Mouse (Mus musculus) lung, adult 2 months (tissue): Measurements from ENCODE around the gene Gna13.

Experiments
- CTCF ChIP-seq: fragments of 200-500 bp; IDR thresholded peaks from 2 replicates; pipeline ENCODE4 v1.5.1; 2011; ENCODE audit warnings: mild to moderate bottlenecking, low read length, control low read depth; ENCODE audit not compliant: insufficient read depth
- POLR2A ChIP-seq: fragments of 200-500 bp; IDR thresholded peaks from 2 replicates; pipeline ENCODE4 v1.6.1; 2011; ENCODE audit warnings: low read depth, mild to moderate bottlenecking, control low read depth, low read length, borderline replicate concordance; ENCODE audit errors: extremely low read depth

DNA sequence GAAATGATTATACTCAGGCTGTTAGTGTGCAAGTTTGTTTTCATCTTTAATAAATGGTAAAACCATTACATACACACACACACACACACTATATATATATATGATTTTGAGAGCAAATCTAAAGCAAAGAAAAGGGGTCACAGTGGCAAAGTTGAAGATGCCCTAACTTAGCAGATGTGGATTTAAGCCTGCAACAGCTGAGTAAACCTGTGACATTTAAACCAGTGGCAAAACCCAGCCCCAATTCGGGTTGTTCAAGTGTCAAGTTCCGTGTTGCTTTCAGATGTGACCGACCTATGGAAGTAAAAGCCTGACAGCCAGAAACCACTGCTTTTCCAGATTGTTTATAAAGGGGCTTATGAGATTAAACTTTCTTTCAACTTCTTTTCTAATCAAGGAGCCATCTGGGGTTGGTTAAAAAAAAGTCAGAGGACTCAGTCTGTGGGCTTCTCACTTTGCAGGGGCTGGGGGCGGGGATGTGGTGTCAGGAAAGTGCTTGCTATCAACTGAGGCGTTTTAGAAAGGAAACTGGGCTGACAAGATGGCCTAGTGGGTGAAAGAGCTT lies 79.6 kb downstream of the Gna13 start:
- TF ChIP-seq CTCF (no peak), POLR2A (no peak)
